19 mouse cellular contexts compared by ENCODE assay signal in genomic region chr4:32817478-32817877, GRCm38 (mm10).
"Had no signal": no experiment of that assay in that cellular context is flagged by ENCODE, and none has a peak within 500 bp of the region (broad histone marks: within the 10 kb centered on the region; RNA-seq: fewer than 3 reads in every experiment).

No protein-coding gene starts in this region.

- DNase-seq: kidney, adult 18-20 months; kidney, adult 9 months; layer of hippocampus, adult 9-11 months; lung, adult 2 months; lung, postnatal 14 days; lung, postnatal 4 days; right cerebral cortex, adult 18-20 months; right cerebral cortex, postnatal 25 days; spleen, adult 18-20 months; thymus, postnatal 36 days had no signal

- H3K36me3 ChIP-seq: limb, embryonic 10.5 days; stomach, embryonic 15.5 days had no signal

- H3K27me3 ChIP-seq: limb, embryonic 13.5 days; midbrain, embryonic 15.5 days; neural tube, embryonic 12.5 days; neural tube, embryonic 15.5 days; stomach, embryonic 15.5 days had no signal

- H3K4me2 ChIP-seq: limb, embryonic 13.5 days; midbrain, embryonic 15.5 days; neural tube, embryonic 12.5 days; neural tube, embryonic 15.5 days; stomach, embryonic 15.5 days had no signal

- H3K27ac ChIP-seq: layer of hippocampus, adult 2 months; limb, embryonic 10.5 days; limb, embryonic 13.5 days; midbrain, embryonic 15.5 days; neural tube, embryonic 12.5 days; neural tube, embryonic 15.5 days; stomach, embryonic 15.5 days had no signal

- H3K9ac ChIP-seq: limb, embryonic 13.5 days; midbrain, embryonic 15.5 days; neural tube, embryonic 12.5 days; neural tube, embryonic 15.5 days; stomach, embryonic 15.5 days had no signal

- H3K4me3 ChIP-seq: layer of hippocampus, adult 2 months; limb, embryonic 10.5 days; limb, embryonic 13.5 days; midbrain, embryonic 15.5 days; neural tube, embryonic 12.5 days; neural tube, embryonic 15.5 days; stomach, embryonic 15.5 days had no signal

- ATAC-seq: inflammation-experienced regulatory T-cells, adult 6 months; intestine, embryonic 16.5 days; midbrain, embryonic 15.5 days had no signal

- H3K4me1 ChIP-seq: limb, embryonic 10.5 days; limb, embryonic 13.5 days; midbrain, embryonic 15.5 days; neural tube, embryonic 12.5 days; neural tube, embryonic 15.5 days; stomach, embryonic 15.5 days had no signal

- H3K9me3 ChIP-seq: limb, embryonic 10.5 days; limb, embryonic 13.5 days; midbrain, embryonic 15.5 days; neural tube, embryonic 12.5 days; neural tube, embryonic 15.5 days; stomach, embryonic 15.5 days had no signal
